Mouse (Mus musculus) brain, adult 2 months (tissue): ENCODE results near the gene Nod2.
"Not testable (repeated sequence)": the region's sequence is repeated elsewhere in the genome, so short reads cannot be mapped to it uniquely, and the experiment has no call there.

Experiments used
- DNase-seq: peaks from one replicate; pipeline ENCODE4 v3.0.0; 2011; ENCODE audit warnings: low read depth, low spot score

The Nod2 gene

GRCm38 (mm10) chr8:88631081-88631480 lies 16.0 kb upstream of the Nod2 start:
- peak; percentile 83 for DNase-seq

- no peak for DNase-seq
Observed at GRCm38 (mm10) chr8:88633343-88633765, 13.8 kb upstream of the Nod2 start.

DNA sequence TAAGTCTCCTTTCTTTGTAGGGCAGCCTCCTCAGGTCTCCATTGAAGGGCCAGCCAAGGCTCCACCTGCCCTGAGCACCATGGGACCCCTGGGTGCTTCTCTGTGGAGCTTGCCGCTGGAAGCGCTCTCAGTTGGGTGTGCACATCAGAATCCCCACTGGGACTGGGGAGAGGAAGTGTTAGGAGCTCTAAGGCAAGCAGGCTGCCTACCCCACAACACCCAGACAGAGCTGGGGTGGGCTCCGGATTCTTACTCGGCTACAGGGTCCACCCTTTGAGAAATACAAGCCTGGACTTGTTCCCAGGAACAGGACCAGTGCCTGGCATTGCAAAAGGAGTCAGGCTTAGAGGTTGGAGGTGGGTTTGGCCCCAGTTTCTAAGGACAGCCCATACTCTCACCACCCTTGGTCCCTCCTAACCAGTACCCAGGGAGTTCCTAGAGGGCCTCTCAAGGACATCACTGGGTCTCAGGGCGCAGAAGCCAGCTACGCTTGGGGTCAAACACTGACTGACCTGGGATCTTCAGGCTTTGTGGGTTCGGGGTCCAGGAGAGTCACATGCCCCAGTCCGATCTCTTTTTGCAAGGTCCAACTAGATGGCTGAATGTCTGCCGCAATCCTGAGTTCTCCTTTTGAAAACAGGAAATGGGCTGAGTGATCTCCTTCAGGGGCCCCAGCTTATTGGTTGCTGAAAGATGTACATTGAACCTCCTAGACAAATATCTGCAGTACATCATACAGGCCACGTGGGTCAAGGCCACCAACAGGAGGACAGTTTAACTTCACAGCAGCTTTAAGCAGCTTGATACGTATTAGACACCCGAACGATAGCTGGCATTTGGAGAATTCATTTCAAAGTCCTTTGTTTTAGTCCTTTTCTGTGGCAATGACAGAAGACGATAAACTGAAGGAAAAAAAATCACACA lies 11.4 kb upstream of the Nod2 start, which contains the start of gene Snx20:
TSS of gene Snx20 (minus strand) at position 655 of the 924 bp plus-strand sequence.
- DNase-seq, result no peak

DNA sequence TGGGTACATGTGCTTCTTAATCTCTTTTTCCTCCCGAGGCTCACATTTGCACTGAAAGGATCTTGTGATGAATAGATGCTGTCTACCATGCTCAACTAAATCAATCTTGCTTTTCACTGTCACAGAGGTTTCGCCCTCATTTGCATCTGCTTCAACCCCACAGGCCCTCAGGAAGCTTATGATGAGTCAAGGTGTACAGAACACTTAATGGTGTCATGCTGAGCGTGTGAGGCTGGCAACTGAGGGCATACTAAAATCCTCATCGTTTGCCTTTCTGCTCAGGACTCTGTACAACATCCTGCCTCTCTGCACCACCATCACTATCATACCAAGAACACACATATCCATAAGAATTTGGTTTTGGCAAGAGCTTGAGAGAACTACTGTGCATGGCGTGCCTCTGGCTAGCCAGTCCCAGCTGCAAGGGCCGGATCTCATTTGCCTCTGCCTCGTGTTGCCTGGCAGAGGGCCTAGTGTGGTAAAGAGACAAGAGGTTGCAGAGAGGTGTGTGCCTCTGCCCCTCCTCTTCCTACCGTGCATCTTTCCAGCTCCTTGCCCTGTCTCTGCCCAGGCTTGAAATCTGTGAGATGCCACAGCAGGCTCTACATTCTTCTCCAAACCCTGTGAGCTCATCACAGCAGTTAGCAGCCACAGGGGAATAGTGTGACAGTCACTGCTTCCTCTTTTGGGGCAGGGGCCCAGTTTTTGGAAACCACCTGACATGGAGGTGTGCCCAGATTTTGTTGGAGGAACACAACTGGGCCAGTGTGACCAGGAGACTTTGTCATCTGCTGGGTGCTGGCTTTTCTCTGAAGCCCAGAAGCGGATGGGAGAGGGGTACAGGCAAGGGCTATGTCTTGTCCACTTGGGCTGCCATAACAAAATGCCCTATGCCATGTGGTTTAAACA lies 9.8 kb upstream of the Nod2 start:
- no peak for DNase-seq

DNA sequence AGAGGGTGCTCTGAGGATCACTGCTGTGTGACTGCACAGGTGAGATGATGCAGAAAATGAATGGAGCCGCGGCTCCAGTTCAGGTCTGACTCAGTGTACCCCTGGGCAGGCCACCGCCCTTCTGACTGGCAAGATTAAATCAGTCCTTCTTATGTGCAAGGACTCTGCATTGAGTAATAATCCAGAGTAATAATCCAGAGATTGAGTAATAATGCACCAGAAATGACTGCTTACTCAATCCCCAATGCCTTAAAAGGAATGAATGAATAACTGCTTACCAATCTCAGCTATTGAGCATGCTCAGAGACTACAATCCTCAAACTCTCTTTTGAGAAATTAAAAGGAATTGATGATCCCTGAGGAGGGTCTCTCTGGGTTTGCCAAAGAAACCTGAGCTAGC lies 8.2 kb upstream of the Nod2 start:
- no peak for DNase-seq

GRCm38 (mm10) chr8:88642734-88643564 lies 4.2 kb upstream of the Nod2 start:
- no peak for DNase-seq

- no peak for DNase-seq
Observed at GRCm38 (mm10) chr8:88648322-88648721, 1.2 kb downstream of the Nod2 start.

DNA sequence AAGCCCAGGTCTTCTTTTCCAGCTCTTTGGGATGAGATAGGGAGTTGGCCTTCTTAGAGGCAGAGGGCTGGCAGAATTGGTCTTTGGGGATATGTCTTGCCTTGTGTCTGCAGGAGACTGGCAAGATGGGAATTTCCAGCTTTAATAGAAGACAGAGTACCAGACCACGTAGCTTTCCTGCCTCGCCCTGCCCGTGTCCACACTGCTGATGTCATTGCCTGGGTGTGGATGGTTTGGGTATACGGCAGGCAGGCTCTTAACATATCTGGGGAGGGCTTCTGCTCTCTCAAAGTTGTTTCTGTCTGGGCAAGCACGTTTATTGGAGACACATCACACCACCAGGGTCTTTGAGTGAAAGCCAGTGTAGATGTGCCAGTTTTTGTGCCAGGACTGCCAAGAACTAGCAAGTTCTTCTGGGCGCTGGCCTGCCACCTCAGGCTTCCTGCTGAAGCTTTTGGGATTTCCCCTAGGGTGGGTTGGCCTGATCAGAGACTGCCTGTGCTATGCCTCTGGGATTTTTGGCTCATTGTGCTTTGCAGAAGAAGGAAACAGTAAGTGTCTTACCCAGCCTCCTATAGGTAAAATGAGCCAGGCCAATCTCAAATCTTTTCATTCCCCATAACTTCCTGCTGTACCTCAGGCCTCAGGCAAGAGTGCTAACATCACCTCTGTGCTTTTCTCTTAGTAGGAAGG lies 3.0 kb downstream of the Nod2 start:
- no peak for DNase-seq

- DNase-seq, result not testable (repeated sequence)
Observed at GRCm38 (mm10) chr8:88651122-88651521, 4.0 kb downstream of the Nod2 start.

GRCm38 (mm10) chr8:88655334-88655733 lies 8.2 kb downstream of the Nod2 start:
- peak; percentile 85 for DNase-seq

GRCm38 (mm10) chr8:88659873-88660272 lies 12.8 kb downstream of the Nod2 start:
- DNase-seq, result no peak

DNA sequence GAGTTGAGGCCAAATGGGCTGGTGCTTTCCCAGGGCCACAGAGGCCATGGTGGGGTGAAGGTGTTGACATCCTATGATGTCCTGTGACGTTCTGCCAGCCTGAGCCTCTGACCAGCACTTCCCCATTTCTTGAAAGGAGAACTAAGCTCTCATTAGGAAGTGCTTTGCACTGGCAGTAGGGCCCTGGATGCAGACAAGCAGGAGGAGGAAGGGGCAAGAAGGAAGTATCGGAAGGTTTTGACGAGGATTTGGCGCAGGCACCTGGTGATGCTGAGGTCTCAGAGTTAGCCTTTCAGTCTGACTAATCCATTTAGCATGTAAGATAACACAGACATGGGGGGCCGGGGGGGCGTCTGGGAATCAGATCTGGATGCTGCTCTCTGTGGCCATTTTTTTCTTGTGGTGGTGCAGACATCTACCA lies 15.3 kb downstream of the Nod2 start:
- DNase-seq, result no peak

DNA sequence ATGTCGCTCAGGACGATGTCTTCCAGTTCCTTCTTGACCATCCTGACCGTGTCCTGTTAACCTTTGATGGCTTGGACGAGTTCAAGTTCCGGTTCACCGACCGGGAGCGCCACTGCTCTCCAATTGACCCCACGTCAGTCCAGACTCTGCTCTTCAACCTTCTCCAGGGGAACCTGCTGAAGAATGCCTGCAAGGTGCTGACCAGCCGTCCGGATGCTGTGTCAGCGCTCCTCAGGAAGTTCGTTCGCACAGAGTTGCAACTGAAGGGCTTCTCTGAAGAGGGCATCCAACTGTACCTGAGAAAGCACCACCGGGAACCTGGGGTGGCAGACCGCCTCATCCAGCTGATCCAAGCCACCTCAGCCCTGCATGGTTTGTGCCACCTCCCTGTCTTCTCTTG lies 17.0 kb downstream of the Nod2 start:
- no peak for DNase-seq

DNA sequence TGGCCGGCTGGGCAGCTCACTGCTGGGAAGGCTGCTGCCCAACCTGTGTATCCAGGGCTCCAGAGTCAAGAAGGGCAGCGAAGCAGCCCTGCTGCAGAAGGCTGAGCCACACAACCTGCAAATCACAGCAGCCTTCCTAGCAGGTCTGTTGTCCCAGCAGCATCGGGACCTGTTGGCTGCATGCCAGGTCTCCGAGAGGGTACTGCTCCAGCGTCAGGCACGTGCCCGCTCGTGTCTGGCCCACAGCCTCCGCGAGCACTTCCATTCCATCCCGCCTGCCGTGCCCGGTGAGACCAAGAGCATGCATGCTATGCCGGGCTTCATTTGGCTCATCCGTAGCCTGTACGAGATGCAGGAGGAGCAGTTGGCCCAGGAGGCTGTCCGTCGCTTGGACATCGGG lies 17.8 kb downstream of the Nod2 start:
- peak; percentile 62 for DNase-seq

- DNase-seq, result no peak
Observed at GRCm38 (mm10) chr8:88666435-88666834, 19.3 kb downstream of the Nod2 start.

GRCm38 (mm10) chr8:88668400-88669086 lies 21.4 kb downstream of the Nod2 start:
- peak; percentile 89 for DNase-seq

- peak; percentile 40 for DNase-seq
Observed at GRCm38 (mm10) chr8:88670782-88671181, 23.7 kb downstream of the Nod2 start.

DNA sequence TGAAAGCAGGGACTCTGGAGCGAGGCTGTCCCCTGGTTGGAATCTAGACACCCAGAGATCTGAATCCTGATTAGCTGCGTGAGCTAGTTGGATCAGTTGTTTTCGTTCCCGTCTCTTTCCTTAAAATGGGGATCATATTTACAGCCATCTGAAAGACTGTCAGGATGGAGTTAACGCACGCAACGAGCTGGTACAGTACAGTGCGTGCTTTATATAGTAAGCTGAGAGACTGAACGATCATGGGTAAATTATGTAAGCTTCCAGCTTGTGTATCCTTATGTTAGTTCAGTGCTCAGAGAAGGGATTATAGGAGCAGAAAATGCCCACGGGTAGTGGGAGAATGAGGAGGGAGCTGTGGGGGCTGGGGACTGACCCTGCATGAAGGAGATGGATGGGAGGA lies 24.5 kb downstream of the Nod2 start:
- DNase-seq, result peak; percentile 62

DNA sequence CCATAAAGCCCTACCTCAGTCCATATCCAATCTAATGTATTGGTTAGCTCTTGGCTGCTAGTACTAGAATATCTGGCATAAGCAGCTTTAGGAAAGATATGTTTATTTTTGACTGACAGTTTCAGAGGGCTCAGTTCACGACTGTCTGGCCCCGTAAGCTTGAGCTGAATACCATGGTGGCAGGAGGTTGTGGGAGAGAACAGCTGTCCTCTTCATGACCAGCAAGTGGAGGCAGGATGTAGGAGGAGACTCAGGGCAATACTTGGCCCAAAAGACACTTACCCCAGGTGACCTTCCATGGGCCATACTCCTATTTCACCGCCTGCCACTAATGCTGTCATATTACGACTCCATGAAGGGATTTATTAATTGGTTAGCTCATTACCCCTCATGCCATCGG lies 26.7 kb downstream of the Nod2 start:
- DNase-seq, result no peak
